Mouse (Mus musculus): ENCODE data around the gene Rdh5. TPM values are rescaled to one million over a fixed set of nuclear protein-coding genes. Genes with fewer than 3 reads are reported as not detected.

Rdh5 gene
- polyA plus RNA-seq, 1 experiment from 2014 or later, result 8.1 TPM

DNA sequence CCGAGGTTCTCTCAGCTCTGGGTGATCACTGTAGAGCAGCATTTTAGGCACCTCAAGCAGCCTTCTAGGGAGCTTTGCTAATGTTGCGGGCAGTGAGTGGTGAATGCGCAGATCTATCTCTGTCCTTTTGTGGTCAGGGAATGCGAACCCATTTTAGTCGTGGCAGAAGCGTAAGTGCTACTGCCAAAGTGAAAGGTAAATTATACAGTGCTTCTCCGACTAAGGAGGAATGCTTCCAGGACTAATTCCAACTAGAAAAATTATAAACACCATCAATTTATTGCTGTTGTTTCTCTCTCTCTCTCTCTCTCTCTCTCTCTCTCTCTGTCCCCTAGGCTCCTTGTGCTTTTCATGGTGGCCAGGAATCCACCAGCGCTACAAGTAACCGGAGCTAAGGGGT lies 1.2 kb upstream of the Rdh5 start, which contains the start of gene Bloc1s1:
Gene Bloc1s1 (minus strand): TSS at position 101 of the 400 bp plus-strand sequence.
- no peak for DNase-seq (ENCODE audit: low spot score)
- Histone ChIP-seq H3K9ac (ENCODE audit: low read length) (peak within 1 kb of the TSS; percentile 81), H3K4me2 (replicated peaks; ENCODE audit: low read depth) (peak within 1 kb of the TSS; percentile 77), H3K4me3 (ENCODE audit: low read depth, low read length) (peak within 1 kb of the TSS; percentile 68), H3K27ac (replicated peaks) (peak within 1 kb of the TSS; percentile 97), H3K9me3 (ENCODE audit: control insufficient read depth, low read length) (no peaks in the 10 kb centered on the region), H3K4me1 (replicated peaks; ENCODE audit: control insufficient read depth, insufficient read depth) (0 out of 2 replicates have a peak, but pooled peaks cover 13% of the 10 kb centered on the region), H3K27me3 (ENCODE audit: control insufficient read depth, insufficient read depth, low read length) (no peaks in the 10 kb centered on the region), H3K36me3 (ENCODE audit: control insufficient read depth, insufficient read depth, low read length) (no peaks in the 10 kb centered on the region)
- no peak for ATAC-seq (ENCODE audit: low FRiP score, low TSS enrichment)
- 53% methylated on average over 9 of the region's 9 CpGs for WGBS
- TF ChIP-seq CTCF (IDR thresholded peaks at IDR 0.05; ENCODE audit: low read depth) (no peak), EP300 (optimal IDR thresholded peaks at IDR 0.05) (no peak)

DNA sequence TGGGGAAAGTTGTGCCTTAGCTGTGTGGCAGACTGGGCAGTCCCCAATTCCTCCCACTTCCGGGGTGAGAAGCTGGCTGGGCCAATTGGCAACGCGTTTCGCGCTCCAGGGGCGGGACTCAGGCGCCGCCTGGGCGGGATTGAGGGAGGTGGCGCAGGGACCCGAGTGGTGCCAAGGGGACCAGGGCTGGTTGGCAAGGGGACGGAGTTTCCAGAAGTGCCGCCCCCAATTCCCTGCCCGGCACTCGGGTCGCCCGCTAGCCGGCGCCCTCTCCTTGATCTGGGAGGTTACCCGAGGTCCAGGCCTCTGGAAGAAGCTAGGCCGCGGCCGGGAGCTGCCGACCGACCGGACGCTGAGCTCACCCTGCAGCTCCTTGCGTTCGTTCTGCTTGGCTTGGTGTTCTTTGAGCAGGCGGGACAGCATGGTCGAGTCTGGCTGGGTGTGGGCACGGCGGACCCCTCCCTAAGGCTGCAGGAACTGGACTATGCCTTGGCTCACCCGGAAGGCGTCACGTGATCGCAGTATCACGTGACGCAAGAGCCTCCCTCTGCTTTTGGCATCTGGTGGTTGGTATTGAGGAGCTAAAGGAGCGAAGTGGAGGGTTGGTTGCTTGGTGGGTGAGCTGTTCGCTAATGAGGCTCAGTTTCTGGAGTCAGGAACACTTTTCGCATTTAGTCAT lies 464 bp upstream of the Rdh5 start:
- Histone ChIP-seq H3K4me1 (replicated peaks; ENCODE audit: control insufficient read depth, insufficient read depth) (0 out of 2 replicates have a peak, but pooled peaks cover 13% of the 10 kb centered on the region), H3K27ac (replicated peaks) (peak overlapping the region; percentile 97), H3K36me3 (ENCODE audit: control insufficient read depth, insufficient read depth, low read length) (no peaks in the 10 kb centered on the region), H3K27me3 (ENCODE audit: control insufficient read depth, insufficient read depth, low read length) (no peaks in the 10 kb centered on the region), H3K9ac (ENCODE audit: low read length) (peak overlapping the region; percentile 81), H3K4me2 (replicated peaks; ENCODE audit: low read depth) (peak overlapping the region; percentile 77), H3K9me3 (ENCODE audit: control insufficient read depth, low read length) (no peaks in the 10 kb centered on the region), H3K4me3 (ENCODE audit: low read depth, low read length) (peak overlapping the region; percentile 68)
- ATAC-seq (ENCODE audit: low FRiP score, low TSS enrichment), result peak; percentile 94
- WGBS, result 1% methylated on average over 40 of the region's 42 CpGs
- TF ChIP-seq CTCF (IDR thresholded peaks at IDR 0.05; ENCODE audit: low read depth), result peak; percentile 68
- peak; percentile 63 for TF ChIP-seq EP300 (optimal IDR thresholded peaks at IDR 0.05)
- peak; percentile 97 for DNase-seq (ENCODE audit: low spot score)

DNA sequence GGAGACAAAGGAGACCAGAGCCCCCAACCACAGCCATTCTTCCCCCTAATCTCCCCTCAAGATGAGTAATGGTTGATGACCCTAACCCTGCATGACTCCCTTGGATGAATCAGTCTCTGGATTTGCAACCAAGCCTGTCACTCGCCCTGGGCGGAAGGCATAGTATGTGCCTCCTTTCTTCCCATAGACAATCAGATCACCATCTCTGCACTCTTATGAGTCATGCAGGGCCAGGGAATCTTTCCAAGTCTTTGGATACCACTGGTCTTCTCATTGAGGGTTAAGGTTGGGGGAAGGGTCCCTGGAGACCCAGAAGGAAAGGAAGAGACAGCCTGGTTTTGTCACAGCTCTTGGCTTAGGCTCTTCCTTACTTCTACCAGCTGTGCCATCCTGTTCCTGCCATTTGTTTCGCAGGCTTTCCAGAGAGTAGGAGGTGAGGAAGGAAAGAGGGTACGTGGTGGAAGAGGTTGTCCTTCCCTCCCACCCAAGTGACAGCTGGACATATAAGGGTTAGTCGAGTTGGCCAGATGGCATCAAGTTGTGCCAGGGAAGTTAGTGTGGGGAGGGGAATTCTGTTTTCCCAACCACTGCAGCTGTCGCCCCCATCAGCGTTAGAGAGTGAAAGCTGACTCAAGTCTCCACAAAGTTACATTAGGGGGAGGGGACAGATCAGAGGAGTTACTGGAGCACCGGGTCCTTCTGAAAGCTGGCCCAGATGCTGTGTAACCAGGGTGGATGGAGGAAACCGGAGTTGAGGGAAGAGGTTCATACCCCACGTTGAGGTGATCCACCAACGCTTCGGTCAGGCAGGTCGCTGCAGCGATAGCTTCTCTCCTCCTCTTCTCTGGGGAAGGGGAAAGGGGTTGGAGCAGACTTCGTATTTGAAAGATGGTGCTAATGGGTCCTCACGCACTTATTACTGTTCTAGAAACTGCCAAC lies 536 bp downstream of the Rdh5 start:
- WGBS, result 61% methylated on average over 16 of the region's 16 CpGs
- TF ChIP-seq EP300 (optimal IDR thresholded peaks at IDR 0.05), result no peak
- no peak for TF ChIP-seq CTCF (IDR thresholded peaks at IDR 0.05; ENCODE audit: low read depth)
- H3K4me1 ChIP-seq (replicated peaks; ENCODE audit: control insufficient read depth, insufficient read depth), result 0 out of 2 replicates have a peak, but pooled peaks cover 13% of the 10 kb centered on the region

DNA sequence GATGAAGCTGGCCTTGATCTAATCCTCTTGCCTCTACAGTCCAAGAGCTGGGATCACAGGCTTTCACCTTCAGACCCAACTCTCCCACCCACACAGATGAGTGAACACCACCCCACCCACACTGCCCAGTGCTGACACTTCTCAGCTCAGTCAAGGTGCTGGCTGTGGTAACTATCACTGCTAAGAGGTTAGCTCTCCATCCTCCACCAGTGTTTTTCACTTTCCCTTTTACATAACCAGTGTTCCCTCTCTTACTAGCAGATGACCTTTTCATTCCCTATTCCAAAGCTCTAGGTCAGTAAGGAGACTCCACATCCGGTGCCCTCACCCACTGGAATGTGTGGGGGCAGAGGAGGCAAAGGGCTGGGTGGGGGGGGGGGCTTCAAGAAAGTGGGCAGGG lies 1.4 kb downstream of the Rdh5 start:
- Histone ChIP-seq H3K4me1 (replicated peaks; ENCODE audit: control insufficient read depth, insufficient read depth) (0 out of 2 replicates have a peak, but pooled peaks cover 13% of the 10 kb centered on the region), H3K4me2 (replicated peaks; ENCODE audit: low read depth) (no peak overlapping the region), H3K36me3 (ENCODE audit: control insufficient read depth, insufficient read depth, low read length) (peaks cover 12% of the 10 kb centered on the region), H3K9ac (ENCODE audit: low read length) (no peak overlapping the region), H3K27me3 (ENCODE audit: control insufficient read depth, insufficient read depth, low read length) (no peaks in the 10 kb centered on the region), H3K27ac (replicated peaks) (peak overlapping the region; percentile 56; the same call in 1 of the 2 replicates), H3K4me3 (ENCODE audit: low read depth, low read length) (no peak overlapping the region), H3K9me3 (ENCODE audit: control insufficient read depth, low read length) (no peaks in the 10 kb centered on the region)
- no peak for ATAC-seq (ENCODE audit: low FRiP score, low TSS enrichment)
- WGBS, result 18% methylated on average over 1 of the region's 1 CpGs
- TF ChIP-seq EP300 (optimal IDR thresholded peaks at IDR 0.05), result no peak
- TF ChIP-seq CTCF (IDR thresholded peaks at IDR 0.05; ENCODE audit: low read depth), result no peak
- no peak for DNase-seq (ENCODE audit: low spot score)

More for the DNA sequence above, 536 bp downstream of the Rdh5 start:
- Histone ChIP-seq H3K36me3 (ENCODE audit: control insufficient read depth, insufficient read depth, low read length) (peaks cover 7% of the 10 kb centered on the region), H3K9ac (ENCODE audit: low read length) (peak overlapping the region; percentile 81), H3K4me2 (replicated peaks; ENCODE audit: low read depth) (peak overlapping the region; percentile 77), H3K4me3 (ENCODE audit: low read depth, low read length) (peak overlapping the region; percentile 68), H3K27me3 (ENCODE audit: control insufficient read depth, insufficient read depth, low read length) (no peaks in the 10 kb centered on the region), H3K9me3 (ENCODE audit: control insufficient read depth, low read length) (no peaks in the 10 kb centered on the region), H3K27ac (replicated peaks) (peak overlapping the region; percentile 97)
- DNase-seq (ENCODE audit: low spot score) (no peak), ATAC-seq (ENCODE audit: low FRiP score, low TSS enrichment) (no peak)

DNA sequence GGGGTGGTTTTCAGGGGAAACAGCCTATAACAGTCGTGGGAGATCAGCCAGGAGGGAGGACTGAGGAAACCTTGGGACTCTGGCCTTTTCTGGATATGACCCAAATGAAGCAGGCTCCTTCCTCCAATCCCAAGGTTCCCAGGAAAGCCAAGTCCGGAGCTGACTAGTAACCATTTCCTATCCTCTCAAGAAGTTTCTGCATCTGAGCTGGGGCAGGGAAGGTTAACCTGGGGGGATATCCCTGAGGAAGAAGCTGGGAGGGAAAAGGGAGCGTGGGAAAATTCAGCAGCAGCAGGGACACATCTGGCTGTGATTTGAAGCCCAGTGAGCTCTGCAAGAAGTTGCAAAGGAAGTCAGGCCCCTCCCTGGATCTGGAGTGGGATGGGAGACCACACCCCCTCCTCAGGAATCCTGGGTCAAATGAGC lies 1.9 kb downstream of the Rdh5 start:
- no peak overlapping the region for H3K4me2 ChIP-seq (replicated peaks; ENCODE audit: low read depth)
- no peak for DNase-seq (ENCODE audit: low spot score)

More for the DNA sequence above, 1.9 kb downstream of the Rdh5 start:
- Histone ChIP-seq H3K4me3 (ENCODE audit: low read depth, low read length) (no peak overlapping the region), H3K9ac (ENCODE audit: low read length) (no peak overlapping the region), H3K9me3 (ENCODE audit: control insufficient read depth, low read length) (no peaks in the 10 kb centered on the region), H3K27ac (replicated peaks) (no peak overlapping the region), H3K4me1 (replicated peaks; ENCODE audit: control insufficient read depth, insufficient read depth) (0 out of 2 replicates have a peak, but pooled peaks cover 13% of the 10 kb centered on the region), H3K36me3 (ENCODE audit: control insufficient read depth, insufficient read depth, low read length) (peaks cover 12% of the 10 kb centered on the region), H3K27me3 (ENCODE audit: control insufficient read depth, insufficient read depth, low read length) (no peaks in the 10 kb centered on the region)
- WGBS, result 47% methylated on average over 3 of the region's 3 CpGs
- TF ChIP-seq CTCF (IDR thresholded peaks at IDR 0.05; ENCODE audit: low read depth) (no peak), EP300 (optimal IDR thresholded peaks at IDR 0.05) (no peak)
- no peak for ATAC-seq (ENCODE audit: low FRiP score, low TSS enrichment)
